In the genomic region with DNA sequence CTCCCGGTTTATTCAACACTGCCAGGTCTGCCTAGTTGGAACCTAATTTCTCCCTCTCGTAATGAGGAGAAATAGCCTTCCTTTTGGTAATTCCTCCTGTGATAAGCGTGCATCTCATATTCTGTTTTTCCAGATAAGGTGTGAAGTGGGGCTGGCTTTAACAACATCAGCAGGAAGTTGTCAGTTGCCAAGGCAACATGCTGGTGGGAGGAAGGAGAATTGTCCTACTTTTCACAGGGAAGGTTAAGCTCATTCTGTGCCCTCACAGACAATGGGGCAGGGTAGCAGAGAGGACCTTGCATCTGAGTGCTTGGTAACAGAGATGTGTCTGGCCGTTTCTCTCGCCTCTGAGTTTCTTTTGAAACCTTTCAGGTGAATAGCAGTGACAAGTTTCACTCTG, we compare ENCODE assay signal across 13 mouse cellular contexts. TPM values are rescaled to one million over a fixed set of nuclear protein-coding genes. Genes with fewer than 3 reads are reported as not detected.
A peak's percentile ranks its signal among the peaks of the same experiment; 100 is the strongest.
DNase-seq lines count a peak whose midpoint lies in the region; ATAC-seq and TF ChIP-seq lines count a peak whose summit lies in the region.
"Had no signal": no experiment of that assay in that cellular context is flagged by ENCODE, and none has a peak within 500 bp of the region (broad histone marks: within the 10 kb centered on the region; RNA-seq: fewer than 3 reads in every experiment).

No protein-coding gene starts in this region.

- ATAC-seq in kidney, embryonic 16.5 days (ENCODE audit: low FRiP score, low TSS enrichment) = no peak
- ATAC-seq in forebrain, embryonic 15.5 days (replicated peaks) = no peak
- no peak; the same call in 1 of the 2 replicates for ATAC-seq in intestine, embryonic 15.5 days

- no peak overlapping the region; the same call in 1 of the 2 replicates for H3K27ac ChIP-seq in kidney, embryonic 16.5 days (ENCODE audit: low read length)
- peak overlapping the region; percentile 39; the same call in 1 of the 2 replicates for H3K27ac ChIP-seq in forebrain, embryonic 15.5 days (replicated peaks)
- H3K27ac ChIP-seq in intestine, embryonic 15.5 days = peak overlapping the region; percentile 42; the same call in 1 of the 2 replicates
- H3K27ac ChIP-seq in left cerebral cortex, adult 2 months = no peak overlapping the region
- H3K27ac ChIP-seq: embryonic facial prominence, embryonic 15.5 days; lung, embryonic 15.5 days had no signal

- no peak overlapping the region for H3K4me3 ChIP-seq in kidney, embryonic 16.5 days (ENCODE audit: low read length)
- no peak overlapping the region for H3K4me3 ChIP-seq in forebrain, embryonic 15.5 days
- H3K4me3 ChIP-seq in intestine, embryonic 15.5 days (replicated peaks) = no peak overlapping the region
- H3K4me3 ChIP-seq in left cerebral cortex, adult 2 months = no peak overlapping the region
- H3K4me3 ChIP-seq: embryonic facial prominence, embryonic 15.5 days; lung, embryonic 15.5 days had no signal

- WGBS in kidney, embryonic 16.5 days = 58% methylated on average over 5 of the region's 5 CpGs
- WGBS in forebrain, embryonic 15.5 days = 40% methylated on average over 5 of the region's 5 CpGs
- 63% methylated on average over 5 of the region's 5 CpGs for WGBS in intestine, embryonic 15.5 days

- no peak for DNase-seq in kidney, postnatal 4 days
- peak; percentile 80 for DNase-seq in retina, postnatal 1 day
- no peak for DNase-seq in left cerebral cortex, adult 2 months (ENCODE audit: extremely low spot score in 1 of 2, low spot score in 2 of 2)
- no peak for DNase-seq in cerebellum, adult 8-10 months
- no peak for DNase-seq in cerebellum, postnatal 25 days
- DNase-seq: adrenal gland, postnatal 36 days; heart, postnatal 10 days; kidney, postnatal 10 days had no signal

- H3K36me3 ChIP-seq in kidney, embryonic 16.5 days (ENCODE audit: insufficient read depth, low read length) = no peaks in the 10 kb centered on the region
- no peaks in the 10 kb centered on the region for H3K36me3 ChIP-seq in forebrain, embryonic 15.5 days
- no peaks in the 10 kb centered on the region for H3K36me3 ChIP-seq in intestine, embryonic 15.5 days
- H3K36me3 ChIP-seq: embryonic facial prominence, embryonic 15.5 days; lung, embryonic 15.5 days had no signal

- H3K4me1 ChIP-seq in kidney, embryonic 16.5 days (ENCODE audit: insufficient read depth, low read length) = peaks cover 35% of the 10 kb centered on the region
- H3K4me1 ChIP-seq in forebrain, embryonic 15.5 days = peaks cover 9% of the 10 kb centered on the region
- no peaks in the 10 kb centered on the region; the same call in 1 of the 2 replicates for H3K4me1 ChIP-seq in intestine, embryonic 15.5 days (replicated peaks)
- H3K4me1 ChIP-seq: embryonic facial prominence, embryonic 15.5 days had no signal

- H3K9ac ChIP-seq in kidney, embryonic 16.5 days (replicated peaks; ENCODE audit: low read length) = 0 out of 2 replicates have a peak overlapping the region, but pooled peaks have one; percentile 18
- no peak overlapping the region for H3K9ac ChIP-seq in forebrain, embryonic 15.5 days (replicated peaks)
- no peak overlapping the region for H3K9ac ChIP-seq in intestine, embryonic 15.5 days
- H3K9ac ChIP-seq: embryonic facial prominence, embryonic 15.5 days; lung, embryonic 15.5 days had no signal

- no peaks in the 10 kb centered on the region for H3K27me3 ChIP-seq in kidney, embryonic 16.5 days (ENCODE audit: insufficient read depth, low read length)
- H3K27me3 ChIP-seq in forebrain, embryonic 15.5 days = no peaks in the 10 kb centered on the region
- no peaks in the 10 kb centered on the region for H3K27me3 ChIP-seq in intestine, embryonic 15.5 days (replicated peaks)
- H3K27me3 ChIP-seq: embryonic facial prominence, embryonic 15.5 days; lung, embryonic 15.5 days had no signal

- no peaks in the 10 kb centered on the region for H3K9me3 ChIP-seq in kidney, embryonic 16.5 days (ENCODE audit: low read length)
- H3K9me3 ChIP-seq in forebrain, embryonic 15.5 days = no peaks in the 10 kb centered on the region
- H3K9me3 ChIP-seq in intestine, embryonic 15.5 days = no peaks in the 10 kb centered on the region
- H3K9me3 ChIP-seq: embryonic facial prominence, embryonic 15.5 days; lung, embryonic 15.5 days had no signal

- intact Hi-C loops in left cerebral cortex, adult 2 months (cut with DNase I) = no loop called here

- TF ChIP-seq CTCF in left cerebral cortex, adult 2 months (IDR thresholded peaks at IDR 0.05) = no peak

- H3K4me2 ChIP-seq in kidney, embryonic 16.5 days (replicated peaks; ENCODE audit: low read depth, low read length) = no peak overlapping the region
- no peak overlapping the region for H3K4me2 ChIP-seq in forebrain, embryonic 15.5 days (replicated peaks)
- no peak overlapping the region for H3K4me2 ChIP-seq in intestine, embryonic 15.5 days (replicated peaks)
- H3K4me2 ChIP-seq: embryonic facial prominence, embryonic 15.5 days; lung, embryonic 15.5 days had no signal

RNA-seq across cellular contexts. Expression of gene Tshz2, which starts 47.1 kb away (rescaled TPM):
- polyA plus RNA-seq in kidney, embryonic 16.5 days (2015; fragmentation: Nextera tagmentation; extraction: Ambion mirVana) = 11.5 and 15.2 TPM in 2 replicates
- polyA plus RNA-seq in forebrain, embryonic 15.5 days (2015; fragmentation: Nextera tagmentation; extraction: Ambion mirVana) = 9.0 and 9.4 TPM in 2 replicates
- 15.8 and 17.2 TPM in 2 replicates for polyA plus RNA-seq in intestine, embryonic 15.5 days (2015; fragmentation: Nextera tagmentation; extraction: Ambion mirVana)
- 10 to 100 TPM; 38.2 to 46.1 TPM for total RNA-seq in left cerebral cortex, adult 2 months (2021)

Comparison
In these comparisons a context has a peak if more than half of its experiments do, and no peak if none do; other contexts are left out.
1. H3K27ac ChIP-seq: peak in forebrain, embryonic 15.5 days (single experiment) and intestine, embryonic 15.5 days (single experiment); none in kidney, embryonic 16.5 days (single experiment) and left cerebral cortex, adult 2 months (single experiment).